Mouse (Mus musculus) embryonic stem cell, embryonic (primary cell): ENCODE results near the gene Chrm1.

ENCODE experiments used
- CTCF ChIA-PET, 4 experiments: fragments of 300-600 bp in 2 of 4; fragments of 350-600 bp in 2 of 4; sonication (Branson Sonifier 250); formaldehyde crosslinking; loops; one replicate each; lab custom pipeline; 2022; ENCODE audit warnings: inconsistent platforms in 2 of 4; lab: Charles Lee
- POLR2A ChIA-PET, 4 experiments: fragments of 300-600 bp in 2 of 4; fragments of 350-600 bp in 2 of 4; sonication (Branson Sonifier 250); formaldehyde crosslinking; loops; one replicate each; lab custom pipeline; 2022; ENCODE audit warnings: antibody characterized with exemption in 4 of 4, inconsistent platforms in 1 of 4; lab: Charles Lee

The Chrm1 gene

DNA sequence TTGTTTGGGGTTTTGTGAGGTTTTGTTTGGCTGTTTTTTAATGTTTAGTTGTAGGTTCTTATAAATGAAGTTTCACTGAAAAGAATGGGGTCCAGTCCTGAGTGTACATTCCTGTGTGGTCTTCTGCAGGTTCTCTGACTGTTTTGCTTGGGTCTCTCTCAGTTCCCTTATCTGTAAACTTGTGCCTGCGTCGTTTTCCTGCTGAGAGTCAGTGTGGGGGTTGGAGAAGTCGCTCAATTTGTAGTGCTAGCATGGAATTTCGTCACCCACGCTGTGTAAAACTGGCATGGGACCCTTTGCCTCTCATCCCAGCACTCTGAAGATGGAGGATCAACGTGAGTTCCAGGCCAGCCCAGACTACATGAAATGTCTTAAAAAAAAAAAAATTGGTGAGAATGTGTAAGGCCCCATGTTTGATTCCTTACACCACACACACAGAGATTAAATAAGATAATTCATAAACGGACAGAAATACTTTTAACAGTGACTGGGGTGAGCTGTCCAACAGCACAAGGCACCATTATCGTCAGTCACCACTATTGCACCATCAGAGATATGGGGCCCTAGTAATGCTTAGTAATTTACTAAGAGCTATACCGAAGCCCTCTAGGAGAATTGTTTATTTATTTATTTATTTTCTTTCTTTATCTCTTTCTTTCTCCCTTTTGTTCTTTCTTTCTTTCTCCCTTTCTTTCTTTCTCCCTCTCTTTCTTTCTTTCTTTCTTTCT, 9.9 kb downstream of the Chrm1 start:
- ChIA-PET POLR2A (interaction anchor here in 2 of 4 experiments (0.6 to 1.2 kb wide), 5 partner anchors 19 to 942 kb away, joined by 3 read pairs; no protein-coding TSS in a partner anchor), CTCF (interaction anchor here in 2 of 4 experiments (0.8 to 1.2 kb wide), 3 partner anchors 10 to 95 kb away, joined by 3 to 5 read pairs (median 4); no protein-coding TSS in a partner anchor)

GRCm38 (mm10) chr19:8679031-8679779, 15.6 kb downstream of the Chrm1 start:
- POLR2A ChIA-PET = interaction anchor here in 3 of 4 experiments (0.5 to 2.7 kb wide), 26 partner anchors 13 to 288 kb away, joined by 3 to 14 read pairs (median 5); partner anchors contain the start of genes 1810009A15Rik (in 1 of the 3), Chrm1 (in 1 of the 3), Eef1g (in 1 of the 3) and Gm49416 (in 1 of the 3)
- CTCF ChIA-PET = interaction anchor here (0.6 to 8.1 kb wide), 14 partner anchors 14 to 1084 kb away, joined by 3 to 78 read pairs (median 6); no protein-coding TSS in a partner anchor

DNA sequence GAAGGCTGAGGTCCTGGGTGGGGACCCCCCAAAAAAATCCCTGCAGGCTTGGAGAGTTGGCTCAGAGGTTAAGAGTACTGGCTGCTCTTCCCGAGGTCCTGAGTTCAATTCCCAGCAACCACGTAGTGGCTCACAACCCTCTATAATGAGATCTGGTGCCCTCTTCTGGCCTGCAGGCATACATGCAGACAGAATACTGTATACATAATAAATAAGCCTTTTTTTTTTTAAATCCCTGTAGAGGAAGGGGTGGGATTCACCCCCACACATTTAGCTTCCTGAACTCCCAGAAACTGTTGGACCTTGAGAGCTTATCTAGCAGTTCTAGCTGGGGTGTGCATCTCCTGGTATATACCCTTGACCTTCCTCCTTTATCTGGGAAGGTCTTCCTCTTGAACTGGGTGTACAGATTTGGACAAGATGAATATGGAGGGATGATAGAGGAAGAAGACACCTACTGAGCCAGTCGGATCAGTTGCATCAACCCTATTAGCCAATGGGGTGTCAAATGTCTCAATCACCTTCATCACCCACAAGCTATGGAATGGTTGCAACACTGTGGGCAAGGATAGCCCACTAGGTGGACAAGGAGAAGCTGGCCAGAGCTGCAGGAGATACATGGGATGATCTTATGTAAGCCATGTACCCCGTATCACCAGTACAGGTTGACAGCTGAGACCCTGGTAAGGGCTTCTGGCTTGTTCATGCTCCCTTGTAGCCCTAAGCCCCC, 18.2 kb downstream of the Chrm1 start:
- POLR2A ChIA-PET = interaction anchor here in 3 of 4 experiments (0.5 to 2.5 kb wide), 9 partner anchors 9 to 157 kb away, joined by 3 to 6 read pairs (median 4); partner anchors contain the start of gene Slc3a2 (in 1 of the 3)

GRCm38 (mm10) chr19:8682996-8683395, 19.4 kb downstream of the Chrm1 start:
- ChIA-PET POLR2A (interaction anchor here in 3 of 4 experiments (0.6 to 2.5 kb wide), 29 partner anchors 9 to 1077 kb away, joined by 3 to 9 read pairs (median 4); partner anchors contain the start of genes Lgals12 (in 1 of the 3), Slc3a2 (in 1 of the 3) and Tmem179b (in 1 of the 3)), CTCF (interaction anchor here (0.5 to 8.1 kb wide), 131 partner anchors 8 to 1433 kb away, joined by 3 to 78 read pairs (median 5); no protein-coding TSS in a partner anchor)

More for the DNA sequence above, 18.2 kb downstream of the Chrm1 start:
- CTCF ChIA-PET = interaction anchor here (0.6 to 8.1 kb wide), 14 partner anchors 10 to 1489 kb away, joined by 3 to 78 read pairs (median 12); no protein-coding TSS in a partner anchor

GRCm38 (mm10) chr19:8683627-8684026, 20.0 kb downstream of the Chrm1 start:
- ChIA-PET CTCF (interaction anchor here (0.5 to 8.1 kb wide), 125 partner anchors 7 to 1434 kb away, joined by 3 to 78 read pairs (median 5); no protein-coding TSS in a partner anchor), POLR2A (interaction anchor here in 3 of 4 experiments (0.6 to 2.5 kb wide), 29 partner anchors 8 to 1077 kb away, joined by 3 to 9 read pairs (median 4); partner anchors contain the start of genes Lgals12 (in 1 of the 3), Slc3a2 (in 1 of the 3) and Tmem179b (in 1 of the 3))

GRCm38 (mm10) chr19:8691871-8692539, 28.4 kb downstream of the Chrm1 start:
- POLR2A ChIA-PET = interaction anchor here (0.6 to 23.4 kb wide), 39 partner anchors 9 to 1140 kb away, joined by 3 to 974 read pairs (median 4); partner anchors contain the start of genes Slc3a2 (in 4 of the 4), Eef1g (in 2 of the 4), Gng3 (in 2 of the 4) and Taf6l (in 2 of the 4)
- CTCF ChIA-PET = interaction anchor here (0.6 to 3.0 kb wide), 18 partner anchors 9 to 1767 kb away, joined by 3 to 19 read pairs (median 5); partner anchors contain the start of gene Catsperz (in 1 of the 4)

DNA sequence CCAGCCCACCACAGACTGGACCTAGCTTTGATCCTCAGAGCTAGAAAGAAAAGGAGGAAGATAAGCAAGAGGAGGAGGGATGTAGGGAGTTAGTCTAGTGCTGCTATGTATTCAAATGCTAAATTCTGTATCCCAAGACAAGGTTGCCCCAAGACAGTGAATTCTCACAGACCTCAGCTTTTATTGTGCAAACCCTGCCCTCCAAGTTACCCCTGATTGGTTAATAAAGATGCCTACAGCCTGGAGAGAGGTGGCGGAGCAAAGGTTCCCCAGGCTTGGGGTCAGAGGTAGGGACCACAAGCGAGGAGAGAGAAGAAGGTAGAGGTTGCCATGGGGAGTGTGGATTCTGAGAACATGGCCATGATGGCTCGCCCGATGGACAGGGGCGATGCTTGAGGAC, 29.2 kb downstream of the Chrm1 start:
- ChIA-PET POLR2A (interaction anchor here (0.7 to 23.4 kb wide), 27 partner anchors 9 to 274 kb away, joined by 3 to 974 read pairs (median 5); partner anchors contain the start of genes Slc3a2 (in 3 of the 4), Gng3 (in 2 of the 4), Eef1g (in 1 of the 4) and Taf6l (in 1 of the 4)), CTCF (interaction anchor here (0.6 to 3.0 kb wide), 9 partner anchors 9 to 1536 kb away, joined by 3 to 19 read pairs (median 6); no protein-coding TSS in a partner anchor)

GRCm38 (mm10) chr19:8695330-8695729, 31.7 kb downstream of the Chrm1 start:
- CTCF ChIA-PET = interaction anchor here in 3 of 4 experiments (0.6 to 1.6 kb wide), 6 partner anchors 12 to 33 kb away, joined by 3 to 5 read pairs (median 4); no protein-coding TSS in a partner anchor

GRCm38 (mm10) chr19:8699652-8700051, 36.1 kb downstream of the Chrm1 start:
- CTCF ChIA-PET = interaction anchor here in 2 of 4 experiments (0.7 to 1.5 kb wide), 2 partner anchors 14 to 16 kb away, joined by 4 read pairs; no protein-coding TSS in a partner anchor
- POLR2A ChIA-PET = interaction anchor here in 2 of 4 experiments (0.7 to 23.4 kb wide), 9 partner anchors 8 to 1752 kb away, joined by 3 to 974 read pairs (median 5); partner anchors contain the start of gene Slc3a2 (in 2 of the 2)

More at GRCm38 (mm10) chr19:8695330-8695729, 31.7 kb downstream of the Chrm1 start:
- POLR2A ChIA-PET = interaction anchor here (0.6 to 23.4 kb wide), 13 partner anchors 9 to 1910 kb away, joined by 3 to 974 read pairs (median 7); partner anchors contain the start of genes Slc3a2 (in 4 of the 4), Ddb1 (in 1 of the 4) and Tkfc (in 1 of the 4)

GRCm38 (mm10) chr19:8702458-8702857, 38.9 kb downstream of the Chrm1 start:
- ChIA-PET CTCF (no interaction called here), POLR2A (interaction anchor here (0.6 to 23.4 kb wide), 20 partner anchors 8 to 134 kb away, joined by 3 to 974 read pairs (median 4); partner anchors contain the start of gene Slc3a2 (in 4 of the 4))

DNA sequence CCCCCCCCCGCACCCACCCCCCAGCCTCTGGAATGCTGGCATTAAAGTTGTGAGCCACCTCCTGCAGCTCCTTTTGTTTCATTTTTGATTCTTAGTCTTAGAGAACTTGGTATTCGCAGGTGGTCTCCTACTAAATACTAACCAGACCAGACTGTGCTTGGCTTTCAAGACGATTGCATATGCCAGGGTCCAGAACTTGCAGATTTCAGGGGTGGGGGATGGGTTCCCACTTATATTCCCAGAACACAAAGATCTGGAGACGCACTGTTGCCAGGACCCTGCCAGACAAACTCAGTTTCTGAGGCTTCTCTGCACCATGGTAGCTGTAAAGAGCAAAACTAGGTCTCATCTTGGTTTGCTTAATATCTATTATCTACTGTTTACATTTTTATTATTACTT, 40.0 kb downstream of the Chrm1 start:
- CTCF ChIA-PET = interaction anchor here in 2 of 4 experiments (0.5 to 1.2 kb wide), 4 partner anchors 15 to 52 kb away, joined by 3 to 7 read pairs (median 4); no protein-coding TSS in a partner anchor
- POLR2A ChIA-PET = interaction anchor here (0.6 to 23.4 kb wide), 25 partner anchors 9 to 1279 kb away, joined by 3 to 974 read pairs (median 4); partner anchors contain the start of genes Slc3a2 (in 4 of the 4), Eef1g (in 1 of the 4) and Zbtb3 (in 1 of the 4)

DNA sequence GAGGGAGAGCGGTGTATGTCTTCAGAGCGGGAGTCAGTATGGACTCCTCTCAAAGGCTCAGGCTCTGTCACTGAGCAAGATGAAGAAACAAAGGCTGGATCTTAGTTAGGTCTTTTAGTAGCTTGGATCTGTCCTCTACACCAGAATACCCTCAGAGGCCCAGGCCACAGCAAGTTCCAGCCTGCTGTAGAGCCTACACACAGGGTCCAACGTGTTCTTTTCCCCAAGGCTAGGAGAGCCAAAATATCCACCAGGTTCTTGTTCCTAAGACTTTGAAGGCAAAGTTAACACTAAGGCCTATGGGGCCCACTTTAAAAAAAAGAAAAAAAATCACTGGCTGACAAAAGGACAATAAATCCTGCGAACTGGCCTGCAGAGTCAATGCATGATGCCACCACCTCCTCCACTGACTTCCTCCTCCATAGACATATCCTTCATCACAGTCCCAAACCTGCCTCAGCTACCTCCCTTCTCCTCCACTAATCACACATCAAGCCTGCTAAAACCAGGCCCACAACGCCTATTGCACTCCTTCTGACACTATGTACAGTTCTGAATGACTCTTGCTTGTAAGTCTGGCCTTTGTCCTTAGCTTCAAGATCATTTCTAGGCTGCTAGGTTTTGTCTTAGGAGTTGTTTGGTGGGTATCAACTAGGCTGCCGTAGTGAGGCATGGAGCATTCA, 41.6 kb downstream of the Chrm1 start:
- ChIA-PET CTCF (interaction anchor here in 2 of 4 experiments (0.6 to 1.3 kb wide), 2 partner anchors 13 to 110 kb away, joined by 4 to 10 read pairs; no protein-coding TSS in a partner anchor), POLR2A (interaction anchor here (0.6 to 23.4 kb wide), 20 partner anchors 8 to 274 kb away, joined by 3 to 974 read pairs (median 7); partner anchors contain the start of genes Slc3a2 (in 4 of the 4), Eef1g (in 1 of the 4) and Gng3 (in 1 of the 4))

- CTCF ChIA-PET = interaction anchor here in 3 of 4 experiments (0.6 to 1.3 kb wide), 3 partner anchors 12 to 55 kb away, joined by 4 to 11 read pairs (median 10); no protein-coding TSS in a partner anchor
- POLR2A ChIA-PET = interaction anchor here in 3 of 4 experiments (0.7 to 23.4 kb wide), 16 partner anchors 9 to 260 kb away, joined by 3 to 974 read pairs (median 4); partner anchors contain the start of genes Slc3a2 (in 3 of the 3), Eef1g (in 1 of the 3), Hnrnpul2 (in 1 of the 3) and Nxf1 (in 1 of the 3)
Measured at GRCm38 (mm10) chr19:8706132-8706667, 42.6 kb downstream of the Chrm1 start.

- POLR2A ChIA-PET = interaction anchor here (0.6 to 23.4 kb wide), 18 partner anchors 8 to 113 kb away, joined by 3 to 974 read pairs (median 4); partner anchors contain the start of genes Slc3a2 (in 3 of the 4), Hnrnpul2 (in 1 of the 4), Nxf1 (in 1 of the 4) and Stx5a (in 1 of the 4)
- CTCF ChIA-PET = interaction anchor here in 2 of 4 experiments (0.6 to 0.8 kb wide), 2 partner anchors 15 to 24 kb away, joined by 3 to 11 read pairs; no protein-coding TSS in a partner anchor
Measured at GRCm38 (mm10) chr19:8706930-8707329, 43.3 kb downstream of the Chrm1 start.
